Mouse (Mus musculus): ENCODE measurements around the gene Gm20481.
"Not testable (repeated sequence)": the region's sequence is repeated elsewhere in the genome, so short reads cannot be mapped to it uniquely, and the experiment has no call there.

Gm20481 gene

GRCm38 (mm10) chr17:35003022-35003838, 33.5 kb downstream of the Gm20481 start:
- DNase-seq (ENCODE audit: low spot score) = no peak

- no peak for DNase-seq (ENCODE audit: low spot score)
These were observed 34.5 kb downstream of the Gm20481 start for GRCm38 (mm10) chr17:35004075-35004717.

GRCm38 (mm10) chr17:35005158-35005557, 35.4 kb downstream of the Gm20481 start:
- DNase-seq (ENCODE audit: low spot score) = no peak

- not testable (repeated sequence) for DNase-seq (ENCODE audit: low spot score)
These were observed 36.2 kb downstream of the Gm20481 start for GRCm38 (mm10) chr17:35005902-35006301.

GRCm38 (mm10) chr17:35007387-35007991, 37.8 kb downstream of the Gm20481 start:
- no peak for DNase-seq (ENCODE audit: low spot score)

- DNase-seq (ENCODE audit: low spot score) = no peak
These were observed 39.9 kb downstream of the Gm20481 start for GRCm38 (mm10) chr17:35009586-35009985.

- DNase-seq (ENCODE audit: low spot score) = no peak
These were observed 41.7 kb downstream of the Gm20481 start for GRCm38 (mm10) chr17:35011440-35011839.

- DNase-seq (ENCODE audit: low spot score) = no peak
These were observed 42.7 kb downstream of the Gm20481 start for GRCm38 (mm10) chr17:35012430-35012829.

- DNase-seq (ENCODE audit: low spot score) = no peak
These were observed 43.5 kb downstream of the Gm20481 start for GRCm38 (mm10) chr17:35013221-35013620.

GRCm38 (mm10) chr17:35015296-35015695, 45.6 kb downstream of the Gm20481 start:
- DNase-seq (ENCODE audit: low spot score) = no peak

- no peak for DNase-seq (ENCODE audit: low spot score)
These were observed 46.7 kb downstream of the Gm20481 start, which contains the start of gene Vwa7 for GRCm38 (mm10) chr17:35016376-35016775. Gene Vwa7, plus strand, starts transcription at chr17:35016579.

- no peak for DNase-seq (ENCODE audit: low spot score)
These were observed 47.3 kb downstream of the Gm20481 start for GRCm38 (mm10) chr17:35016791-35017705.

GRCm38 (mm10) chr17:35017706-35018030, 48.0 kb downstream of the Gm20481 start:
- DNase-seq (ENCODE audit: low spot score) = no peak

GRCm38 (mm10) chr17:35018171-35018570, 48.5 kb downstream of the Gm20481 start:
- DNase-seq (ENCODE audit: low spot score) = no peak

- DNase-seq (ENCODE audit: low spot score) = no peak
These were observed 50.2 kb downstream of the Gm20481 start for GRCm38 (mm10) chr17:35019894-35020293.

- DNase-seq (ENCODE audit: low spot score) = no peak
These were observed 50.8 kb downstream of the Gm20481 start for GRCm38 (mm10) chr17:35020551-35020950.

GRCm38 (mm10) chr17:35021163-35021808, 51.6 kb downstream of the Gm20481 start:
- DNase-seq (ENCODE audit: low spot score) = peak; percentile 95
